Mouse (Mus musculus): ENCODE measurements at regions not wholly inside any gene's neighbourhood (a gene's known extent, or its start where the extent isn't known, plus 50 kb on each side); places are given as distances from the start of the nearest gene placed in this dataset.

DNA sequence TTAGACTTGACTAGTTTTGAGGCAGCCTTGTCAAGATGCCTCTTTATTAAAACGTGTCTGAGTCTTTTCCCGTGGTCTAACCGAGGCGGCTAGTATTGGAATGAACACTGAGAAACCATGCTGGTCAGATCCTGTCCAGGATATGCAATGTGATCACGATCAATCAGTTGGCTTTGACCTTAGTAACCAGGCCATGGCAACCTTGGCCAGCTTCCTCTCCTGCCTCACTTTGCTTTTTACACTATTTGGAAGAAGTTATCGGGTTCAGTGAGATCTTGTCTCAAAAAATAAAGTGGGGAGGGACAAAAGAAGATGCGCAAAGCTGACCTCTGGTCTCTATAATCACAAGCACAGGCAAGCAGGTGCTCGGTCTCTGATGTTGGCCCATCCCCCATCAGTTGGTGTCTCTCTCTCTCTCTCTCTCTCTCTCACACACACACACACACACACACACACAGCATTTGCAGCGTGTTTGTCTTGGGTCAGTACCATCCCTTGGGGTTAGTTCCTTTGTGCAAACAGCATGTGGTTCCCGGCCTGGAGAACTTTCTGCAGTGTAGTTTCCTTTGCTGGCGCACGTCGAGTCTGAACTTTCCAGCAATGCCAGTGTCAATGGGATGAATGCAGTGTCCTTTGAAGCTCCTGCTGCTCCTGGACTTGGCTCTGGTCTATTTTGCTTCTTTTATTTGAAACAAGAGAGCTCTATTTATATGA is 117.6 kb upstream of the Spdye4c start:
- no peak for DNase-seq (ENCODE audit: low spot score in 2 of 2)

DNA sequence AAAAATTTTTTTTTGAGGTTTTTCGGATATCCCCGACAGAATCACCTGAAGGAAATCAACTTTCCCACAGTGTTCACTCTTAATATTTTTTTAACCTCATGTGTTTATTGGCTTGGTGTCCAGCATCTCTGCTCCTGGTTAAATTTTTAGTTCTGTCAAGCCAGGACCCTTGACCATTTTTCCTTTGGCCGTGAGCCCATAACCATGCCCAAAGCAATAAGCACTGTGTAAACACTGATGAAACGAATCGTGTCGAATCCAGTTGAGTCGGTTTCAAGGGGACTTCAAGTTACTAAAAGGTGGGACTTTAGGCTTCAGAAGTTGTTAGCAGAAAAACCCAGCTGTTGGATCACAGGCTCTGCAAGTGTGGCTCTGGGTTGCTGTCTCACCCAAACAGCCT is 117.0 kb upstream of the Spdye4c start:
- no peak for DNase-seq (ENCODE audit: low spot score in 2 of 2)

DNA sequence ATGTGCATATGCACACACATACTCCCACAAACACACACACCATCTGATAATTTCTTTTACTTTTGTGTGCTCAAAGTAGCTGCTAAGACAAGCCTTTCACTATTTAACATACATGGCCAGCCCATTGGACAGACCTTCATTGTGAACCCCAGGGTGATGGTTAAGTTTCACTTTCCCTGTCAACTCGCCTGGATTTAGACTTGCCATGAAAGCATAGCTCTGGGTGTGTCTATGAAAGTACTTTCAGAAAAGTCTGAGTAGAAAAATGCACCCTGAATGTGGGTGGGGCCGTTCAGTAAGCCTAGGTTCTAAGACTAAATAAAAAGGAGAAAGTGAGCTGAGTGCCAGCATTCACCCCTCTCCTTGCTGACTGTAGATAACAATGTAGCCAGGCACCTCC is 113.8 kb upstream of the Spdye4c start:
- DNase-seq (ENCODE audit: low spot score in 2 of 2), result no peak

DNA sequence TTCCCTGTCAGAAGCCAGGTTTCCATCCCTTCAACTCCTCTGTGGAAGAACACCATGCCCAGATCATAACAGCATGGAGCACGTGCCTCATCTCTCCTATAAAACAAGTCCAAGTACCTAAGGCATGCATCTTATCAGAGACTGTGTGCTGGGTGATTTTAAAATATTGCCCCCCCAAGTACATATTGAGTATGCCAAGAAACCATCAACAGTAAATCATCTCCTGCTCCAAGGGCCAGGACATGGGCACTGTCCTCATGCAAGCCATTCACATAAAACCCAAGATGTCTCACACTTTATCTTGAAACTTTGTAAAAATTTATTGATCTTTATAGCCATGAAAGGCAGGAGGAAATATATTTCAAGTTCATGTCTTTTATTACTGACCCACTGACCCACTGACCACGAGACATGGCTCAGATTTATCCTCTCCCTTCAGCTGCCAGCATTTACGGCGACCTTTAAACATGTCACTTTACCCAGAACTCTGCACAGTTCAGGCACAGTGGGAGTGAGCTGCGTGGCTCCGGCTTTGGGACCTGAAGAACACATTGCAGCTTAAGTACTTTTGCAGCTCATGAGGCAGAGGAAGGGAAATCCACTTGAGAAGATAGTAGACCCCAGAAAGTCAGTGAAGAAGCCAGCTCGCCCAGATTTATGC is 99.7 kb upstream of the Spdye4c start:
- no peak for DNase-seq (ENCODE audit: low spot score in 2 of 2)

DNA sequence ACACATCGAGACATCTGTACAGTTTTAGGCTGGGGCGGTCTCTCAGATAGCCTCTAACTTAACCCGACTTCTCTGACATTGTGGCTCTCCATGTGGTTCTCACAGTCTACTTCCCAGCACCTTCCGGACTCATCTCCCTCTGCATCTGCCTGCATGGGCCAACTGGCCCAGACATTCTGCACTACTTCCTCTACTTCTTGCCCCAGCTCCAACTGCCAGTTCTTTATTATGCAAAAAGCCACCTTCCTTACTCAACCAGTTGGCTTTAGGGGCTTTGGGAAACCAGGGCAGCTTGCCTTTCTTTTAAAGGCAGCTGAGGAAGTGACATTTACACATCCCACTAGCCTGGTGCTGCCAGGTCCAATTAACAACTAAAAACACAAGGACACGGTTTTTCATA is 97.1 kb upstream of the Spdye4c start:
- DNase-seq (ENCODE audit: low spot score in 2 of 2), result no peak

DNA sequence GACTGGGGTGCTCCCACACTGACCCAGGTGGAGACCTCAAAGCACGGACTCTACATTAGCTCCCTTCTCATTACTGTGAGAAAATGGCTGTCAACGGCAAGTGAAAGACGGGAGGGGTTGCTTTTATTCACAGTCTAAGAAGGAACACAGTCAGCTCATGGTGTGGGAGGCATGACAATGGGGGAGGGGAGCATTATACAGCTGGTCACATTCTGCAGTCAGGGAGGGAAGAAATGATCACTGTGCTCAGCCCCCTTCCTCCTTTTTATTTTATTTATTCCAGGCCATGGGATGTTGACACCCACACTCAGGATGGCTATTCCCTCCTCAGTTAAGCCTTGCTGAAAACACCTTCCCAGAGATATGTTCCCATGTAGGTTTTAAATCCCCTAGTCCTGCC is 93.1 kb upstream of the Spdye4c start:
- no peak for DNase-seq (ENCODE audit: low spot score in 2 of 2)

DNA sequence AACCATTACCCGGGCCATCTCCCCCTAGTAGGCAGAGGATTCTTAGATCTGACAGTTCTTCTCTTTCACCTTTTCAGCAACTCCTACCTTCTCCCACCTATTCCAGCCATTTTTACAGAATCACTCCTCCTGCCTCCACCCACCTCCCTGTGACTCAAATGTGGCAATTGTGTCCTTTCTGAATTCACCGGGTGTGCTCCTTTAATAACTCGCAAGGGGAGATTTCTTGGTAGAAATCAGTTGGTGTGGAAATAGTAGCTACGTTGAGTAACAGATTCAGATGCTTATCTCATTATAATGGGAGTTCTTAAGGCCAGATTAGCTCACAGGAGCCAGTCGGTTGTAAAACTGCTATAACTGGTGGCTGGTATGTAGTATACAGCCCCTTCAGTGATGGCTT is 92.4 kb upstream of the Spdye4c start:
- no peak for DNase-seq (ENCODE audit: low spot score in 2 of 2)

DNA sequence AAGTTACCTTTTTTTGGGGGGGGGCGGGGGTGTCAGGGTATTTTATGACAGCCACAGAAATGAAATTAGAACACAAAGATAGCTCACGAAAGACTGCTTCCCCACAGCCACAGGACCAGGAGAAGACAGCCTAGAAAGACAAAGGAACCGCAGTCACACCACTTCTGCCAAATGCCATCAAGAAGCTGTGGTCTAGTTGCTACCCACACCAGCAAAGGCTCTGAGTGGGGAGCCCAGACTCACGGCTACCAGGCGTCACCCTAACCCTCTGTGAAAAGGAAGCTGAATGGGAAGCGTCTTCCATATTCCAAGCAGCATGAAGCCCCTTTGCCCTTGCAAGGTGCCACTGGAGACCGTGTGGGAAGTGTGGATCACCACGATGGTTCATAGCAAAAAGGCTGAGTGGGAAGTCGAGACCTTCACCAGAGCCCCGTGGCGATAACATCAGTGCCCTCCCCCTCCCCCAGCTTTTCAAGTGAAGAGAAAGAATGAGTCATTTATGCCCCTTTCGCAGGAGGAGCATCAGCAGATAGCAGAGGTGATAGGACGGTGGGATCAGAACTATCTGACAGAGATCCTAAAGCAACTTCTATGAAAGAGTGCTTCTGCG is 91.3 kb upstream of the Spdye4c start:
- no peak for DNase-seq (ENCODE audit: low spot score in 2 of 2)

DNA sequence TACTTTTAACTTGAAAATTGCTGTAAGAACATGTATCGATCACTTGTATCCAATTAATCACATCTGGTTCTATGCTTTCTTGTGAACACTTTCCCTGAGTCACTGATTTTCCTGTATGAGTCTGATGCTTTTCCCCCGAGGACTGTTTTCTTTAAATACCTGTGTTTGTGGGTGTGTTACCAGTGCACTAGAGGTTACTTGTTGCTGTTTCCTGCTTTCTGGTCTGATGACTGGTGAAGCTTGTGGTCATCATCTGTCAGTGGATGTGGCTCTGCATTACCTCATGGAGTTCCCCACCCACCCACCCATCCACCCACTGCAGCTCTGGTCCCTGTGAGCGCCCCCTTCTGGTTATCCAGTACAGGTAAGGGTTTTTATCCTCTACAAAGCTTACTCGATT is 88.3 kb upstream of the Spdye4c start:
- no peak for DNase-seq (ENCODE audit: low spot score in 2 of 2)

DNA sequence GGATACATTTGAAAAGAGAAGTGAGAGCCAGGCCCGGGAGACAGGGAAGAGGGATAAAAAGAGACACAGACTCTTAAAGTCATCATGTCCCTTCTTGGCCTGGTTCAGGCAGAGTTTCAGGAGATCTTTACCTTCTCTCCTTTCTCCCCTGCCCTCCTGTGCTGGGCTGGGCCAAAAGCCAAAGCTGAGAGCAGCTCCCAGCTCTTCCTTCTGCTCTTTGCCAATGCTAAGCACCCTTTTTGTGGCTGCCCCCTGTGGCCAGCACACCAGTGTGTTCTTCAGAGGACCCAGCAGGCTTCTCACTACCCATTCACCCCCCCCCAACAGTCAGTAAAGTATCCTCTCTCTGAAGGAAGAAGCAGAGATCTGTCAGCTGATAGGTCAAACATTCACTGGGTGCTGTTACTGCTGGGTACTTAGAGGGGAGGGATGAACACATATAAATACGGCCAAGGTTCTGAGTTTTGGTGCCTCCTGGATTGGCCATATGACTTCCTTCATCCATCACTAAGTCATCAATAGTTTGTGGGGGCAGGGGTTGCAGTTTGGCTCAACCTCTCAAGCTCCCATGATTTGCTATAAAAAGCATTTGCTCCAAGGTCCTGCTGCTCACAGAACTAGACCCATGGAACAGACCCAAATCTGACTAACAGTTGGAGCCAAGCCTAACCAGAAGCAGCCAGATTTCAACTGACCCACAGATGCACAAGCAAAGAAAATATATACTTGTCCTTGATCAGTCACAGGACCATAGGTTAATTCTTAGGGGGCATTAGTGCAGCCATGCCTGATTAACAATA is 87.7 kb upstream of the Spdye4c start:
- DNase-seq (ENCODE audit: low spot score in 2 of 2), result no peak

DNA sequence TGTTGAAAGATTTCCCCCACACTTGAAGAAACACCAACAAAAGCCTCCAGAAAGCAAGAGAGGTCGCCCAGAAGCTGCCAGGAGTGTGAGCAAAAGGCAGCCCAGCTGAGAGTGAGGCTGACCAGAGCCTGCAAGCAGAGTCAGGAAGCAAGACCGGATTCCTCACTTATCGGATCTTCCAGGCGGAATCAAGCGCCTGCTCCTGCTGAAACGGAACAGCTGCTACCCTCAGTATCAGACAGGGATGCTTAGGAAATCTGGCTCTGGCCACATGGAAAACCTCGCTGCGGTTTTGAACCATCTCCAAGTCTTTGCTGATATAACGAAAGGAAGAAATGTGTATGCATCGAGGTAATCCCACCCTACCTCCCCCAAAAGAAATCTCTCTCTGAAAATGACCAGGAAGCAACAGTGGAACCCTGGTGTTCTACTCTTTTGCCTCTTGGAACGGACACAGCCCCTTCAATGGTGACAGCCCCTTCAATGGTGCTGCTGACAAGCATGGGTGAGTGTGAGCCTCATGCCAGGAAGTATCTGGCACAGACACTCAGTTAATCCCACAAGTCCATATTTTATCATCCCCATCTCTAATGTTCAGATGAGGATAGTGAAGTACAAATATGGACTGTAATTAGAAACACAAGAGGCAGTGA is 83.3 kb upstream of the Spdye4c start:
- peak in 1 of 2 experiments; percentile 47 for DNase-seq (ENCODE audit: low spot score in 2 of 2)

DNA sequence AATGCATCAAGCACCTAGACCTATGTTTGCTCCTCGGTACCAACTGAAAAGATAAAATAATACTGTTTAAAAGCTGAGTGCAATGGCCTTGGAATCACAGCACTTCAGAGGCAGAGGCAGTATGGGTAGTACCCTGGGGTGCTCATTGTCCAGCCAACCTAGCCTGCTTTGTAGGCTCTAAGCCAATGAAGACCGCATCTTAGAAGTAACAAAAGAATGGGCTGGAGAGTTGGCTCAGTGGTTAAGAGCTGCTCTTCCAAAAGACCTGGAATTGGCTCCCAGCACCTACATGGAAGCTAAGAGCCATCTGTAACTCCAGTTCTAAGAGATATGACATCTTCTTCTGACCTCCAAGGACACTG is 82.8 kb upstream of the Spdye4c start:
- DNase-seq (ENCODE audit: low spot score in 2 of 2), result no peak

DNA sequence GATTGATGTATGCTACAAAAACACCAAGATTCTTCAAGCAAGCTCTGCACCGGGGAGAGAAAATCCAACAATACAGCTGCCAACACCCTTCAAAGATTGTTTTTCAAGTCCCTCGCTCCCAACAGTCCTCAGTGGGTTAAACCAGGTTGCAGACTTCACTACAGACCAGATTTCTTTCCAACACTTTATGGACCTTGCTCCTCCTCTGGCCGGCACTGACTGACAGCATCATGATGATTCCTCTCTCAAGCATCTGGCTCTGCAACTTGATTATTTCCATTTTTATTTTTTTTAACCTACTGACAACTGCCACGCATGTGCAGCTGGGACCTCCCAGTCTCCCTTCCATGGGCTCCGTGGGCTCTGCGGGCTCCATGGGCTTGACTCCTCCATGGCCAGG is 79.7 kb upstream of the Spdye4c start:
- no peak for DNase-seq (ENCODE audit: low spot score in 2 of 2)

DNA sequence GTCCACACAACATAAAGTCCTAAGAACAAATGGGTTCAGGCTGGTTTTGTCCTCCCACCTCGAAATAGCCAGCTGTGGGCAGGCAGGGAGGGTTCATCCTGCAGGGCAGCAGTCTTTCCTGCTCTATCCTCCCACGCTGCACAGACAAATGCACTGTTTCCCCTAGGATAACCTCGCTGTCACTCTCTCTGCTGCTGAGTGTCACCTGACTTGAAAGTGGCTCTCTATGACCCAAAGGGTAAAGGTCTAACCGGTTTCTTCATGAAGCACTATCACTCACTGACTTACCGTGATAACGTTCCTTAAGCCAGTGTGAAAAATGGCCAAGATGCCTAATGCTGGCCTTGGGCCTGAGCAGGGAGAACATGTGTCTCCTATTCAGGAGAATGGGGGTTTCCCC is 78.2 kb upstream of the Spdye4c start:
- DNase-seq (ENCODE audit: low spot score in 2 of 2), result no peak

DNA sequence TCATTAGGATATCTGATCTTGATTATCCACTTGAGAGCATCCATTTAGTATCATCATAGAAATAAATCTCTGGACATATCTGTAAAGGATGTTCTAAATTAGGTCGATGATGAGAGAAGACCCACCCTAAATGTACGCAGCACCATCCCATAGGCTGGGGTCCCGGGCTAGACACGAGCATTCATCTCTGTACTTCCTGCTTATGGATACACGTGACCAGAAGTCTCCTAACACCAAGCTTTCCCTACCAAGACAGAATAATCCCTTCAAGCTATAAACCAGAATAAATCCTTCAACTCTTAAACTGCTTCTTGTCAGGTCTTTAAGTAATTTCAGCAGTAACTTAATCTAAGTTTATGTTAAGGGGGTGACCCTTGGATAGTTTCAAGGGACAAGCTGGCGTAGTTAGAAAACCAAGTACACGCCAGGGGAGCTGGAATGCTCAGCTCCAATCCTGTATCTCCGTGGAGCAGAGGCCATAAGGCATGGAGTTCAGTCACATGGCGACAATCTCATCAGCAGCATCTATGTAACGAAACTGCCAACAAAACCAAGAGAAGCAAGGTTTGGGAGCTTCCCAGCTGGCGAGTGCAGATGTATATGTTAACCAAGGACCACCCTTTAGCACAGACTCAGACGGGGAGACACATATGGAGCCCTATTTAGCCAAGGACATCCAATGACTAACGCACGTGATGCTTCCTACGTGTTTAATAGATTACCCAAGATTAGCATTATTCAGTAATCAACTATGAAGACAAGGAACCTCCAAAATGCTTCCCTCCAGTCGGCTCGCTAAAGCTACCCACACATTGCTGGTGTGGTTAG is 76.3 kb upstream of the Spdye4c start:
- DNase-seq (ENCODE audit: low spot score in 2 of 2), result no peak

DNA sequence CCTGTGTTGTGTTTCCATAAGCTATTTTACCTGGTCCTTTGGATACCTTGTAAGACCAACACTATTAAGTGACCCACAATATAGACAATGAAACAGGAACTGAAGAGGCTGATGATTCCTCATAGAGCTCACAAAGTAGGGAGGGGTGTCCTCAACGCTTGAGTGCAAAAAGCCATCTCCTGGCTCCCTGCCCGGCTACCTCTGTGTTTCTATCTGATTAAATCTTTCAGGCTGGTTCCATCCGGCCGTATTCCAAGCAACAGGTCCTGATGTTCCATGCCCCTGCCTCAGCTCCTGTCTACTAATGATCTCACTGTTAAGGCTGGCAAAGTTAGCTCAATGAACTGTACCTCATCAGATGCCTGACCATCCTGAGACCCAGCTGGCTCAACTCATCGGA is 75.3 kb upstream of the Spdye4c start:
- peak in 1 of 2 experiments; percentile 40 for DNase-seq (ENCODE audit: low spot score in 2 of 2)

DNA sequence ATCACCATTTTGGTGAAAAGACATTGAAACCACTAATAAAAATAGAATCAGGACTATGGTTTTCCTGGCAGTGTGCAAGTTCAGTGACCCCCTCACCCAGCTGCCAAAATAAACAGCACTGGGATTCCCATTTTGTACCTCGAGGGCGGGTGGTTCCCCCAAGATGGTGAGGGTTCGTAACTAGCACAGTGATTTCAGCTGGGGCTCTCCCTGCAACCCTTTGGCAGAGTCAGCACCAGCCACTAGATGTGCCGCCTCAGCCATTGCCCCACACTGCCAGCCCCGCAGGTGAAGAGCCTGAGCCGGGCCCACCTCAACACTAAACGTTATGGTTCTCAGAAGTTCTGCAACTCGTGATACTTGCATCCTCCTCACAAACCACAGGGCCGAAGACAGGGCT is 74.3 kb upstream of the Spdye4c start:
- no peak for DNase-seq (ENCODE audit: low spot score in 2 of 2)

DNA sequence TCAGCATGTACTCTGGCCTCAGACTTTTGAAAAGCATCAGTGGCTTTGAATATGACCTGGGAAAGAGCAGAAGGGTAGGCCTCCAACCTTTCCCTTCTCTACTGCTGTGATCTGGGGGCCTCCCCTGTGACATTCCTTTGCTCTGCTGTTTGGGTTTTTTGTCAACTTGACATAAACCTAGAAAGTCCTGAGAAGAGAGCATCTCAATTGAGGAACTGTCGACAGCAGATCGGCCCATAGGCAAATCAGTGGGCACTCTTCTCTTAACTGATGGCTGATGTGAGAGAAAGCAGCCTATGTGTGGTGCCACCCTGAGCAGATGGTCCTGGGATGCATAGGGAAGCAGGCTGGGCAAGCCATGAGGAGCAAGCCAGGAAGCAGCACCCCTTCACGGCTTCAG is 72.9 kb upstream of the Spdye4c start:
- DNase-seq (ENCODE audit: low spot score in 2 of 2), result no peak

DNA sequence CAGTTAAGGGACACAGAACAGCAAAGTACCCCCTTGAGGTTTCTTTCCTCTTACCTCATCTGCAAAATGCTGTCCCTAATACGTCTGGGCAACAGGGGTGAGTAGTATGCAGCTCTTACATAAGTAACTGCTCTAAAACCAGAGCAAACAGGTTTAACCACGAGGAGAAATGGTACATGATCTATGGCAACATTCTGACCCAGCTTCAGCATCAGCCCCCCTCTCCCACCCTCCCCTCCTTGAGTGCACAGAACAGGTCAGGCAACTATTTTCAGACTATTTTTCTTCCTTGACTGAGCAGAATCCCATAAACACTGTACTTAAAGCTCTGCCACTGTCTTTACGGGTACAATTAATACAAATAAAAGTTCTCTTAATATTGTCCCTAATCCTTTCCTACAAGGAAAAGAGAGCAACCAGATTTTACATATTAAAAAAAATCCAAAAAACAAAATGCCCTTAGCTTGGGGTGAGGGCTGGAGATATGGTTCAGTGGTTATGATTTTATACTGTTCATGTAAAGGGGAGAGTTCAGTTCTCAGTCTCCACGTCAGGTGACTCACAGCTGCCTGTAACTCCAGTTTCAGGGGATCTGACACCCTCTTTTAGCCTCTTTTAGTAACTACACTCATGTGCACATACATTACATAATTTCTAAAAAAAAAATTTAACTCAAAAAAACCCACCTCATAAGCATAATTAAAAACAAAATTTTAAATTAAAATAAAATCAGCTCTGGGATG is 69.1 kb upstream of the Spdye4c start:
- no peak for DNase-seq (ENCODE audit: low spot score in 2 of 2)

DNA sequence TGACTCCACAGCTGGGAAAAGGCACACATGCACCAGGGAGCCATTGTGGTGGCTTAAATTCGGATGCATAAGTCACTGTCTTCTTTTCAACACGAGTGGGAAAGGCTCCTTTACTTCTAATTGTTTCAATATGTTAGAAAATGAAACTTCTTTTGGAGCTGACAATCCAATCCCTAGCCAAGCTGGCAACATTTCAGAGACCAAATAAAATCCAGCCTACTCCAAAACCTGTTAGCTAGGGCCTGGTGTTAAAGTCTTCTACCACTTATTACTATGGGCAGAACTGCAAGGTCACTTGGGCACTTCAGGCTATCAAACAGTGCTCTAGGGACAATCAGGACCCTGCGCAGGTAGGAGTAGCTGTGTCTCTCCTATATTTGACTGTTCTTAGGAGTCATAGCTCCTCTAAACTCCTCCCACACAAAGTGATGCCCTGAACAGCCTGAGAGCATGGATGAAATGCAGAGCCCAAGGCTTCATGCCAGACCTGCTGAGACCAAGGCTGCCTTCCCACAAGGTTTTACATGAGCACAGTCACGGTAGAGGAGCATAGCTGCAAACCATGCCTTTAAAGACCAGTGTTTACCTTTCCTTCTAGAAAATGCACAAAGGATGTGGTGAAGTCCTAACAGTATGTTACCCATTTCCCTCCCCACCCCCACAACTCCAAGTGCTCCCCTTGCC is 67.4 kb upstream of the Spdye4c start:
- no peak for DNase-seq (ENCODE audit: low spot score in 2 of 2)
